Mouse (Mus musculus) adrenal gland, adult 18-20 months (tissue): ENCODE data around the gene Golga1. TPM values are rescaled to one million over a fixed set of nuclear protein-coding genes. Genes with fewer than 3 reads are reported as not detected.

Experiments used
- DNase-seq, 2 experiments: peaks; one replicate each; pipeline ENCODE4 v3.0.0; 2021 to 2022; ENCODE audit warnings: low spot score in 2 of 2
- total RNA-seq, 2 experiments: library from RNA; stranded (reverse); gene quantifications; 1 replicate in 1 of 2; 2 replicates in 1 of 2; pipeline ENCODE4 v1.2.3; 2021

Gene Golga1
- total RNA-seq, 2 experiments from 2014 or later = 23.9 to 24.1 TPM

DNA sequence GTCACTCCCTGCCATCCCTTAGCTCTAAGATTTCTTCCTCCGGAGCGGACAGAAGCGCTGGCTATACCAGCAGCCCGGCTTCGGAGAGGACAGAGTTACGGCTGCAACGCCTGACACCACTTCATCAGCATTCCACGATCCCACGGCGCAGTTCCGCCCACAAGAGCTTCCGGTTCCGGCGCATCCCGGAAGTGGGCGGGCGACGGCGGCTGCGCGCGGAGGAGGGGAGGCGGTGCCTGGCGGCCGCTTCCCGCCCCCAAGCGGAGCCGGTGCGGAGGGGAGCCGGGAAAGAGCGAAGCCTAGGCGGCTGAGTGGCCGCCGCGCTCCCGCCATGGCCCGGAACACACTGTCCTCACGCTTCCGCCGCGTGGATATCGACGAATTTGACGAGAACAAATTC lies 57.5 kb downstream of the Golga1 start:
- DNase-seq = peak; percentile 96

DNA sequence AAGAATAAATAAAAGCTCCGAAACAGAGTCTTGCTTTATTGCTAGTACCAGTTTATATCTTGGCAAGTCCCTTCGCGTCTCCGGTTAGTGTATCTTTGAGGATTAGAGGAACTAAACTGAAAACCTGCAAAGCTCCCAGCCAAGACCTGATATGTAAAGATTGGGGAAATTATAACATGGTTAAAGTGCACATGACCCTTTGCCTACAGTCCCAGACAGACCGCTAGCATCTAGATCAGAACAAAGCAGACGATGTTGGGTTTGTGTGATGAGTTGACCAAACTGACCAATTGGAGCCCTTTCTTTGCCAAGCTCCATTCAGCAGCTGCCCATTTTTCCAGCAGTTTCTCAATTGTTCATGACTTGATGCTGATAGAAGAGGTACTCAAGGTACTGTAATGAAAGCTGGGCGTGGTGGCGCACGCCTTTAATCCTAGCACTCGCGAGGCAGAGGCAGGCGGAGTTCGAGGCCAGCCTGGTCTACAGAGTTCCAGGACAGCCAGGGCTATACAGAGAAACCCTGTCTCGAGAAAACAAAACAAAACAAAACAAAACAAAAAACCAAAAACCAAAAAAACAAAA lies 59.1 kb downstream of the Golga1 start:
- no peak for DNase-seq

DNA sequence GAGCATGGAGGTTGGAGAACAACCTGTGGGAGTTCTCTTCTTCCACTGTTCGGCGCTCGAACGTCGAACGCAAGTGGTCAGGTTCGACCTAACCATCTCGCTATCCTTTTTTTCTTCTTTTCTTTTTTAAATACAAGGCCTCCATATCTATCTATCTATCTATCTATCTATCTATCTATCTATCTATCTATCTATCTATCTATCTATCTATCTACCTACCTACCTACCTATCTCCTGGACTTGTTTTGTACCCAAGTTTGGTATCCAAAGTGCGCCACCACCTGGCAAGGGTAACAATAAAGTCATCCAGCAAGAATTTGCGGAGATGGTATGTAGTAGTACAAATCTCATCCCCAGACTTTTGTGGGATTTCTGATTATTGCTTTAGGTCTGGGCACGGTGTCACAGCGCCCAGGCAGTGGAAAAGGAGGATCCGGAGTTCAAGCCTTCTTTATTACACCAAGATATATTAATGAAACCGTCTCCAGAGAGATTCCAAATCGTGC lies 59.7 kb downstream of the Golga1 start, which contains the start of gene Rpl35:
Gene Rpl35 (minus strand): TSS at position 51 of the 506 bp plus-strand sequence.
- peak in 1 of 2 experiments; percentile 50 for DNase-seq

DNA sequence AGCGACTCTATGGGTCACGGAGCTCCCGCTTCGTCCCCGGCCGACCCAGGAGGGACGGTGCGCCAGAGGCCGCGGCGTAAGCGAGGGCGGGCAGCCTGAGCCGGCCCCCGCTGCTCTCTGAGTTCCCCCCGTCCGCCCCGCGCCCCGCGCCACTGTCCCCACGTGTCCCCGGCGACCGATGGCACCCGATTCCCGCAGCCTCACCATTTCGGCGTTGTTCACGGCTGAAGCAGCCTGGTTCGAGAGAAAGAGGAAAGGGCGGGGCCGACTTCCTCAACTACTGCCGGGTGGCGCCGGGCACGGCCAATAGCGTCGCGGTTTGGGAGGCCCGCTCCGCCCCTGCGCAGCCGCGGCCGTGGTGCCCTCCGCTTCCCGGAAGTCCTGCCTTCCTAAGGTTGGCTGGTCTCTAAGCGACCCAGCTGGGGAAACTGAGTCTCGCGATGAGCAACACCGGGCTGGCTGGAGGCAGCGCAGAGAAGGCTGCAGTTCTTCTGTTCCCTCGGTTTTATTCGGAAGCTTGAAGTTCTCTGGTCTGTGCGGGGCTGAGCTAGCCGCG lies 60.4 kb downstream of the Golga1 start, which contains the start of gene Arpc5l:
Gene Arpc5l (plus strand): TSS at position 469 of the 556 bp plus-strand sequence.
- DNase-seq = peak; percentile 88 to 90

DNA sequence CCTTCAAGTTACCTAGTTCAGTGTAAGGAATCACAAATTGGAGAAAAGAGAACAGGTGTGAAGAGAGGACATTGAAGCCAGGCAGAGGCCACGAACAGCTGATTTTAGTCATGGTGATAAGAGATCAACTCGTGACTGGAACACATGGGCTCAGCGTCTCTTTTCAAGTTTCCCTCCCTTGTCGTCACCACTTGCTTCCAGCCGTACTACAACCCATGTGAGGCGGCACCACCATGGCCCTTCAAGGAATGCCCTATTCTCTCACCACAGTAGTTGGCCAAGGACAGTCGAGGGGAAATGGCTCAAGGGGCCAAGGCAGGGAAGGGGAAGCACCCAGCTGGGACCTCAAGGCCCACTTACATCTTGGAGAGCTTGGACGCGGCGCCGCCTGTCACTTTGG lies 61.0 kb downstream of the Golga1 start:
- DNase-seq = no peak

DNA sequence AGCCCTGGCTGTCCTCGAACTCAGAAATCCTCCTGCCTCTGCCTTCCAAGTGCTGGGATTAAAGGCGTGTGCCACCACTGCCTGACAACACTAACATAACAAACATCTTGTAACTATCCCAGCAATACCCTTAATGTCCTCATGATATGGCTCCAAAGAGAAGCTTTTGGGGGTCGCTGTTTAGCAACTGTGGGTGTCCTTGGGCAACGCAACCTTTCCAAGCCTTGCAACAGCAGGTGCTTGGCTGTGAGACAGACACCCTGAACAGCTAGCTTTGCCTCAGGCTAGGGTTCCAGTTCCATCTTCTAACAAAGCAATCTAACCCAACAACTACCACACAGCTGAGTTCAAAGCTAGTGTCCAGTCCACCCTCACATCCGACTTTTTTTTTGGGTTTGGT lies 61.8 kb downstream of the Golga1 start:
- DNase-seq = no peak

DNA sequence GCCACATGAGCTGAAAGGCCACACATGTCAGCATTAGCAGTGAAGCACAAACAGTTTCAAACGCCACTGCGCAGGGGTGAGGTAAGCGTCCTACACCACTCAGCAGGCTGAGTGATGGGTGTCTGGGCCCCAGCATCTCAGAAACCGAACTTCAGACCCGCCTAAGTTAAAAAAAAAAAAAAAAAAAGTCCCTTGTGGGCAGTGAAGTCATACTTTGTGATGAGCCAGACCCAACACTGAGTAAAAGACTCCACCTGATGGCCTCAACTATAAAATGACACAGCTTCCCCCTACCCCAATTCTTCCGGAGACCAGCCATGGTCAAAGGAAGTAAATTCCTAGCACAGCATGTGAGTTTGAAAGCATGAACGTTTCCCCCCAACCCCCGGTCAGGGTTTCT lies 62.2 kb downstream of the Golga1 start:
- no peak for DNase-seq

DNA sequence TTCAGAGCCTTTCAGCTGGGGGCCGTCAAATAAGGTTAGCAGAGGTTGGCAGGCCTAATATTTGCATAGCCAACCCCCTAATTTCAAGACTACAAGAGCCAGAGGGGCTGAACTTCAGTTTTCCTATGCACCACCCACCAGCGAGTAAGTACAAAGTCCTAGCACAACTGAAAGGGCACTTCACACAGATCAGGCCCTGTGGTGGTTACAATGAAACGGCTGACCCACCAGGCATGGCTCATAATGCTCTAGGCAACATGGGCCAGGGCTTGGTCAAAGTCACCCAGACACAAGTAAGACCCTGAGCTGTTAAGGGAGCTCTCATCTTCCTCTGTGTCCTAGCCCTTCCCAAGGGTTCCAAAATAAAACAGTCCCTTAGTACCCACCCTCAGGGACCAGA lies 63.5 kb downstream of the Golga1 start:
- DNase-seq = no peak

DNA sequence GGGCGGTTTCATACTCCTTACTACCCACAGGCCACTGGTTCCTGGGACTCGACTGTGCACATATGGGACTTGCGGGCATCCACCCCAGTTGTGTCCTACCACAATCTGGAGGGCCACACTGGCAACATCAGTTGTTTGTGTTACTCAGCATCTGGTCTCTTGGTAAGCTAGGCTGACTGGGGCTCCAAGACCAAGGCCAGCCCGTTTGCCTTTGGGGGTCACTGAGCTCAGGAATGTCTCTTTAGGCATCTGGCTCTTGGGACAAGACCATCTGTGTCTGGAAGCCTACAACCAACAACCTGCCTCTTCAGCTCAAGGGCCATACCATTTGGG lies 64.8 kb downstream of the Golga1 start:
- DNase-seq = no peak

DNA sequence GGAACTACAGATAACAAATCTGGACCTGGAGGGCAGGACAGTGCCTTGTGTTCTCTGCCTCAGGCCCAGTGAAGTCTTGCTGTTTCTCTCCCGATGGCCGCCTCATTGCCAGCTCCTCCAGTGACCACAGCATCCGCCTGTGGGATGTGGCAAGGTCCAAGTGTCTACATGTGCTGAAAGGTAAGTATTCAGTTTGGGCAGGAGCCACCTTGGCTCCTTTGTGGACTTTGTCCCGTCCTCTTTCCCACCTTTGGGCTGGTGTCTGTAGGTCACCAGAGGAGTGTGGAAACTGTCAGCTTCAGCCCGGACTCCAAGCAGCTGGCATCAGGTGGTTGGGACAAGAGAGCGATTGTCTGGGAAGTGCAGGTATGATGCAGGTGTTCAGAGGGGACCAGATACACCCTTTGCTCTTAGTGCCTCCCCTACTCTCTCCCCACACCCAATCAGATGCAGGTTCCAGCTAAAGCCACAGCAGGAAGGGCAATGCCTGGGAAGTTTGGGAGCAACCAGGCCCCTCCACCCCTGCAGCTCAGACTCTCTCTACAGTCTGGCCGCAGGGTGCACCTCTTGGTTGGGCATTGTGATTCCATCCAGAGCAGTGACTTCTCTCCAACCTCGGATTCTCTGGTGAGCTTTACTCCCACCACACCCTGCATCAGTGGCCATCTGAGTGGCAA lies 65.3 kb downstream of the Golga1 start:
- DNase-seq = no peak

DNA sequence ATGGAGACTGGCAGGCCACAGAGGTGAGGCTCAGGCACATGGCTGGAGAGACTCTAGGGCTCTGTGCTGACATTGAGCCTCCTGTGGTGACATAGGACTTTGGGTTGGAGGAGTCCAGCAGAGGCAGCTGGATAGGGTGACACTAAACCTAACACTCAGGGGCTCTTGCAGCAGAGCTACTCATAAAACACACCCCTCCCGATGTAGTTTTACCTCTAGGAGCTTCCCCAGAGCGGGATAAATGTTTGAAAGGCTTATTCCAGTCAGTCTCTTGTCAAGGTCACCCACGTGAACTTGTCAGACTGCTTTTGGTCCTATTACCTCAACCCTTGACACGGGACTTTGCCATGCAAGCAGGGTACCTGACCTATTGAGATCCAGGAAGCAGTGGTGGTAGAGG lies 66.0 kb downstream of the Golga1 start:
- DNase-seq = no peak

DNA sequence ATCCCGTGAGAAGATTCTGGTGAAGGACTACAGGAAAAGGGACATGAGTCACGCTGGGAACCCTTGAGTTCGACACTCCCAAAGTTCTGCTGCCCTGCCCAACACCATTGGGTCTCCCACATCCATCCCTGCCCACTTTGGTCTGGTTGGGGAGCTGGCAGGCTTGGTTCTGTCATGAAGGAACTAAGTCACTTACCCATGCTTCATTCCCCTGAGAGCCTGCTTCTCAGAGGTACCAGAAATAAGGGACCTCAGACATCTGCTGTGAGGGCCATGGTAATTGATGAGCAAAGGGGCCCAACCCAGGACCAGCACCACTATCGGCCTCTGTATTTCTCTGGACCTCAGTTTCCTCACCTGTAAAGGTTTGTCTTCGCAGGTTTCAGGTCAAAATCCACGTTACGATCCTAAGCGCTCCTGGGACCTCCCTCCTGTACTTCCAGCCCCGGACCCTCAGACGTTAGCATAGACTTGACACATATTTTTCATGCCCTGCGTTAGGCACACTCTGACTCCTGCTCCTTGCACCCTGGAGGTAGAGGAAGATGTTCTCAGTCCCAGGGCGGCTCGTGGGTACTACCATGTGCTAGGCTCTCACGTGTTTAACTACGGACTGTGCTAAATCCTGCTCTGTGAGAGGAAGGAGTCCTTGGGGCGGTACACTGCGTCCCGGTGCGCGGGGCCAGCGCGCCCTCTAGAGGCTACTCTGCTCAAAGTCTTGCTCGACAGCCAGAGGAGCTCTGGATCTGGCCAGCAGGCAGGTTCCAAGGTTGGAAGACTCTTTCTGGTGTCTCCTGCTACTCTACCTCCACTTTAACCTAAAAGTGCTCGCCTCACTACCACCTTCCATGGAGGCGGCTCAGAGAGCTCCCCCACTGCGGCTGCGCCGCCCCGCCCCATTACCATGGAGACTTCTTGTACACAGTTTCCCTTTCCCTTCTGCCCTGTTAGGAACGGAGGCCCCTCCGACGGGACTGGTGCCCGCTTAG lies 67.7 kb downstream of the Golga1 start, which contains the start of gene Wdr38:
Gene Wdr38 (plus strand): TSS at position 91 of the 989 bp plus-strand sequence.
- peak; percentile 89 for DNase-seq

DNA sequence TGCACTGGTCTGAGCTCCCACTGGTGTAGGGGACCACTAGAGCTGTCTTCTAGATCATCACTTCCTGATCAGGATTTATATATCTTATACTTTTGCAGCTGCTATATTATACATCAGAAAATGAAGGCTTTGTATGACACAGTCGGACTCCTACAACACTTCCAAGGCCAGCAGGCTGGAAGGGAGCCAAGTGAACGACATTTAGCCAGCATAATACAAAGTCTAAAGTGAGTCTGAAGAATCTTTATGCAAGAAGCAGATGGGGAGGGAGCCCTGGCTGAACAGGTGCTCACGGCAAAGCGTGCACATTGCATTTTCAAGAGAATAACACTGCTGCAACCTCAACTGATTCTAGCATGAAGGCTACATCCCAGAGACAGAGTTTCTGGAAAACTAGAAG lies 72.9 kb downstream of the Golga1 start:
- peak; percentile 51 to 55 for DNase-seq

DNA sequence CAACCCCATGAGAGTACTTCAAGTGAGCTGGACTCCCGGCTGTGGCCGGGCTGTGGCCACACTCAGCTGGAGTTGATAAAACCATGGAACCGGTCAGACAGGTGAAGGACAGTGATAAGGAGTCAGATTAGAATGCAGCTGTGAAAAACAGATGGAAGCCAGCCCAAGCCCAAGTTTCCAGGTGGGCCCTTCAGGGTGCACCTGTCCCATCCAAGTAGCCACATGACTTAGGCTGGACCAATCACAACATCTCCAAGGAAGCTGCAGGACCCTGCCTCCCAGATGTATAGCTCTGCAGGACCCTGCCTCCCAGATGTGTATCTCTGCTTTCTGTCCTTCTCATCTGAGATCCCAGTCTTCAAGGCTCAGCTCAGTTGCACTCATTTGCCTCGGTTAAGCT lies 73.3 kb downstream of the Golga1 start:
- DNase-seq = no peak

DNA sequence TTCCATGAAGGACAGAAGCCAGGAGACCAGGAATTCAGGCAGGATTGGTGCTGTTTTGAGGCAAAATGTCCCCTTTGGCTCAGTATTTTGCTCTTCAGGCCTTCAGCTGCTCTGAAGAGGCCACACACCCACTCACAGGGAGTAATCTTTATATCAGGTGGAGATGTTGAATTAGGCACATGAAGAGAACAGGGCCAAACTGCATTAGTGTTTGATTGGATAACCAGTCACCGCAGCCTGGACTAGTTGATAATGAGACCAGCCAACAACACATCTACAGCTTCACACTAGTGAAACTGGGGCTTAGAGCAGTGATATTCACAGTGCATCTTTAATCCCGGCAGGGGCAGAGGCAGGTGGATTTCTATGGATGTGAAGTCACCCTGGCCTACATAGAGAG lies 76.4 kb downstream of the Golga1 start:
- no peak for DNase-seq

DNA sequence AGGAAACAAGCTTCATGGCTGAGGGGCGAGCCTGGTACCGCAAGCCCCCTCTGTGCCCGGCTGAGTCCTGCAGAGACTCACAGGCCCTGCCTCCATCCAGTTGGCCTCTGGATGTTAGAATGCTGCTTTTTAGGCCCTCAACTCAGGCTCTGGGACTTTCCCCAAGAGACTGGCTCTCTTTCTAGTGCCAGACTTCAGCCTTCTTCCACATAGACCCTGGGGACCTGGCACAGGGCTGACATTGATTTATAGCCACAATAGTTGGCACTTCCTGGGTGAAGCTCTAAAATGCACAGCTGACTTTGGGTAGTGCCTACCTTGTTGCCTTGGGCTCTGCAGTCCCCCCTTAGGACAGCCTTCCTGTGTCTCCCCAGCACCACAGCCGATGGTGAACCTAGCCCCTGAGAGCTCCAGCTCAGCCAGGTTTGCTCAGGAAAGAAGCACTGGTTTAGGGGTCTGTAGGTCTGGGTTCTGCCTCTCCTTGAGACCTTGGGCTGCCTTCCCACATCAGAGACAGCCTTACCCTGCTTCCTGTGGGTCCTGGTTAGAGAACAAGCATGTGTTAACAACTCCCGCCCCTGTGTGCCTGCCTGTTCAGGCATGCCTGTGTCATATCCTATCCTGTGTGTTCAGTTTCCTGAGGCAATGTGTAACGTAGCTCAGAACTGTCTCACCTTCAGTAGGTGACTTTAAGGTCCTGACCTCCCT lies 77.4 kb downstream of the Golga1 start:
- no peak for DNase-seq

DNA sequence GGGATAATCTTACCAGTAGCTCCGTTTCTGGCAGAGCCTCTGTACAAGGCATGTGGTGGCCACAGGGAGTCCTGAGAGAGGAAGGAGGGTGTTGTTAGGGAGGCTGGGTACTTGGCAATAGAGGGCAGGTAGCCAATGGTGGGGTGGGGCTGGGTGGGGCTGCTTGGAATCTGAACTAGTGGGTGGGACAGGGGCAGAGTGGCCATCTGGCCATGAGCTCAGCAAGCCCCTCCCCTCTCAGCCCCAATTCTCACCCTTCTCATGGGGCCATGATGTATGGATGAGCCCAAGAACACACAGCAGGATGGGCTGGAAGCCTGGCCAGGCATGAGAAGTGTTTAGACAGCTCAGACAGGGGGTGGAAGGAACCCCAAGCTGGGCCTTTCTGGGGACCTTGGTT lies 78.0 kb downstream of the Golga1 start:
- no peak for DNase-seq

DNA sequence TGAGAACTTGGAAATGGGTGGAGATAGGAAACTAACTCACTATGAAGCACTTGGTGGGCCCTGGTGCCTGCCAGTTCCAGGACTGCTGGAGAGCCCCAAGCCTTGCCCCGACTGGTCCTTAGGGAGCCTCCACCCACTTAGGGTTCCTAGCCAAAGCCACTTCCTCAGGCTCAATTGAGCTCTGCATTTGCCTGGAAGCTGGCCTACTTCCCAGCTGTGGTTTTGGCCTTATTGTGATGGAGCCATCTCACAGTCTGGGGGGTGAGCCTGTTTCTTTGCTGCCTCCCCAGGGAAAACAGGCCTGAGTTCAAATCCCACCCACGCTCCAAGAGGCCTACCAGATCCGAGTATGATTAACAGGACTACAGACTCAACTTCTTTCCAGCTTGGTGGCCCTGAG lies 78.8 kb downstream of the Golga1 start:
- no peak for DNase-seq

DNA sequence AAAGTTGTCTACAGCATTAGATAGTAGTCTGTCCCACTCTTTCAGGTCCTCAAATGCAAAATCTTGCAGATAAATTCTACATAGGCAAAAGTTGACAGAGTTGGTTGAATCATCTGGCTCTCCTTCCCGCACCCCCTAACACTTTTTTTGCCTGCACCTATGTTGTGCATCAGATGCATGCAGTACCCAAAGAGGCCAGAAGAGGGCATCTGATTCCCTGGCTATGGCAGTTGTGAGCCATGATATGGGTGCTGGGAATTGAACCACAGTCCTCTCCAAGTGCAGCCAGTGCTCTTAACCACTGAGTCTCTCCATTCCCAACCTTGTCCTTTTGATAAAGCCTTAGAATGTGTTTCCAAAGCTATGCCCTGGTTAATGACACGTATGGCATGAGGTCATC lies 81.9 kb downstream of the Golga1 start:
- no peak for DNase-seq

DNA sequence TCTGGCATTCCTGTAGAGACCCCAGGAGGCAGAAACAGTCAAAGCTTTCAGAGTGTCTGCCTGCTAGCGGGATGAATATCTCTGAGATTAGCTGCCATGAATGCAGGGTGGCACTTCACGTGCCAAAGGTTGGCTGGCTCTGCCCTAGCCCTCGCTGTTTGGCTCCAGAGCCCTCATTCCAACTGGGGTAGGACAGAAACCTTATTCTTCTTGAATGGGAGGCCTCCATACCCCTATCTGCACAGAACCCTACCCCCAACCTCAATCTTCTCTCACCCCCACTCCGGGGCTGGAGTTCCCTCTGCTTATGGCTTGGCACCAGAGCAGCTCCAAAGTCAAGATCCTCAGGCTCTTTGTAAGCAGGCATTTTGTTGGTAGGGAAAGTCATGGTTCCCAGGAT lies 87.5 kb downstream of the Golga1 start:
- DNase-seq = no peak
